Mouse (Mus musculus) ZHBTc4 (cell line): ENCODE measurements around the gene Gm16181.
"Not testable (repeated sequence)": the region's sequence is repeated elsewhere in the genome, so short reads cannot be mapped to it uniquely, and the experiment has no call there.

Experiments
- DNase-seq: peaks from one replicate; pipeline ENCODE4 v3.0.0-alpha.2; 2011; ENCODE audit warnings: low read depth, low spot score

Gene Gm16181

GRCm38 (mm10) chr17:35232659-35233058 lies 12.0 kb downstream of the Gm16181 start:
- DNase-seq, result no peak

GRCm38 (mm10) chr17:35233114-35233980 lies 12.7 kb downstream of the Gm16181 start, which contains the start of gene Atp6v1g2:
Gene Atp6v1g2 (plus strand): TSS chr17:35233660.
- DNase-seq, result no peak

- not testable (repeated sequence) for DNase-seq
These were observed 13.5 kb downstream of the Gm16181 start for GRCm38 (mm10) chr17:35234090-35234489.

GRCm38 (mm10) chr17:35234903-35235302 lies 14.3 kb downstream of the Gm16181 start:
- peak; percentile 55 for DNase-seq

- DNase-seq, result peak; percentile 96
These were observed 15.2 kb downstream of the Gm16181 start, which contains the start of gene Nfkbil1 for GRCm38 (mm10) chr17:35235614-35236389. Gene Nfkbil1 (minus strand): TSS chr17:35235792.

GRCm38 (mm10) chr17:35236390-35236746 lies 15.7 kb downstream of the Gm16181 start:
- DNase-seq, result peak; percentile 94

GRCm38 (mm10) chr17:35236996-35237395 lies 16.4 kb downstream of the Gm16181 start:
- DNase-seq, result no peak

- DNase-seq, result no peak
These were observed 16.9 kb downstream of the Gm16181 start for GRCm38 (mm10) chr17:35237504-35237903.

- DNase-seq, result no peak
These were observed 19.1 kb downstream of the Gm16181 start for GRCm38 (mm10) chr17:35239700-35240099.

GRCm38 (mm10) chr17:35240384-35241304 lies 20.0 kb downstream of the Gm16181 start:
- no peak for DNase-seq

GRCm38 (mm10) chr17:35241305-35242014 lies 20.8 kb downstream of the Gm16181 start, which contains the start of gene Ddx39b:
Gene Ddx39b (plus strand): TSS chr17:35241746.
- peak; percentile 97 for DNase-seq

- DNase-seq, result peak; percentile 85
These were observed 21.6 kb downstream of the Gm16181 start for GRCm38 (mm10) chr17:35242015-35242941.

GRCm38 (mm10) chr17:35243086-35243485 lies 22.5 kb downstream of the Gm16181 start:
- DNase-seq, result peak; percentile 77

GRCm38 (mm10) chr17:35244999-35245398 lies 24.4 kb downstream of the Gm16181 start:
- DNase-seq, result no peak

- peak; percentile 61 for DNase-seq
These were observed 25.3 kb downstream of the Gm16181 start for GRCm38 (mm10) chr17:35245731-35246623.

- DNase-seq, result no peak
These were observed 26.5 kb downstream of the Gm16181 start for GRCm38 (mm10) chr17:35247144-35247543.

GRCm38 (mm10) chr17:35248986-35249385 lies 28.4 kb downstream of the Gm16181 start:
- DNase-seq, result no peak

GRCm38 (mm10) chr17:35249451-35250197 lies 29.0 kb downstream of the Gm16181 start:
- DNase-seq, result no peak
